Mouse (Mus musculus): ENCODE results near the gene Gnas. TPM values are rescaled to one million over a fixed set of nuclear protein-coding genes. Genes with fewer than 3 reads are reported as not detected.

Gnas gene
- total and polyA plus RNA-seq, 2 experiments: 201 to 417 TPM

DNA sequence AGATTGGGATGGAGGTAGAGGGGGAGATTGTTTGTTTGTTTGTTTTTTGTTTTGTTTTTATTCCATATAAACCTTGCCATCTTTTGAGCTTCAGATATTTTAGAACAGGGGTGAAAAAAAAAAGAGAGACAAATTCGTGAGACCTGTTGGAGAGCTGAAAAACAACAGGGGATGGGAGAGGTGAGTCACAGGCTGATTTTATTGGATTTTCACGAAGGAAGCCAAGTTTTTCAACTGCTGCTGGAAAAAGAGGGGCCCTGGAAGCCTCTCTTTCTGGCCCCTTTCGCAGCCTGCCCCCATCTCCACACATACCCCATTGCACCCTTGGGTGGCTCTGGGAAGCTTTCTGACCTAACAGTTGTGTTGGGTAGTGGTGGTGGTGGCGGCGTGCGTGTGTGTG, 22.3 kb upstream of the Gnas start:
- Histone ChIP-seq H3K9ac (ENCODE audit: low read depth, low read length) (no peak overlapping the region), H3K4me1 (ENCODE audit: control insufficient read depth, insufficient read depth, low read length) (no peaks in the 10 kb centered on the region), H3K36me3 (ENCODE audit: control insufficient read depth, insufficient read depth, low read length) (no peaks in the 10 kb centered on the region), H3K79me2 (ENCODE audit: control insufficient read depth, insufficient read depth, low read length) (no peaks in the 10 kb centered on the region), H3K4me3 (ENCODE audit: insufficient read depth, low read depth, low read length) (no peak overlapping the region), H3K27me3 (ENCODE audit: control insufficient read depth, insufficient read depth, low read length) (no peaks in the 10 kb centered on the region), H3K27ac (replicated peaks; ENCODE audit: insufficient read depth, low read depth, low read length) (no peak overlapping the region)
- WGBS: 66% methylated on average over 6 of the region's 6 CpGs
- TF ChIP-seq POLR2A (IDR thresholded peaks at IDR 0.05; ENCODE audit: extremely low read depth, insufficient read depth, low read length) (no peak), CTCF (IDR thresholded peaks at IDR 0.05; ENCODE audit: low read depth, low read length) (no peak)
- no peak for DNase-seq (ENCODE audit: extremely low read depth, low read depth, low spot score)

- no peaks in the 10 kb centered on the region for H3K4me1 ChIP-seq (ENCODE audit: control insufficient read depth, insufficient read depth, low read length)
- no peaks in the 10 kb centered on the region for H3K36me3 ChIP-seq (ENCODE audit: control insufficient read depth, insufficient read depth, low read length)
- no peak overlapping the region for H3K9ac ChIP-seq (ENCODE audit: low read depth, low read length)
- no peak for TF ChIP-seq POLR2A (IDR thresholded peaks at IDR 0.05; ENCODE audit: extremely low read depth, insufficient read depth, low read length)
- no peak for TF ChIP-seq CTCF (IDR thresholded peaks at IDR 0.05; ENCODE audit: low read depth, low read length)
- no peak for DNase-seq (ENCODE audit: extremely low read depth, low read depth, low spot score)
- H3K27me3 ChIP-seq (ENCODE audit: control insufficient read depth, insufficient read depth, low read length): no peaks in the 10 kb centered on the region
- H3K4me3 ChIP-seq (ENCODE audit: insufficient read depth, low read depth, low read length): no peak overlapping the region
- no peak overlapping the region for H3K27ac ChIP-seq (replicated peaks; ENCODE audit: insufficient read depth, low read depth, low read length)
- WGBS: 71% methylated on average over 5 of the region's 5 CpGs
- H3K79me2 ChIP-seq (ENCODE audit: control insufficient read depth, insufficient read depth, low read length): no peaks in the 10 kb centered on the region
Observed at GRCm38 (mm10) chr2:174263110-174263815, 20.9 kb upstream of the Gnas start.

DNA sequence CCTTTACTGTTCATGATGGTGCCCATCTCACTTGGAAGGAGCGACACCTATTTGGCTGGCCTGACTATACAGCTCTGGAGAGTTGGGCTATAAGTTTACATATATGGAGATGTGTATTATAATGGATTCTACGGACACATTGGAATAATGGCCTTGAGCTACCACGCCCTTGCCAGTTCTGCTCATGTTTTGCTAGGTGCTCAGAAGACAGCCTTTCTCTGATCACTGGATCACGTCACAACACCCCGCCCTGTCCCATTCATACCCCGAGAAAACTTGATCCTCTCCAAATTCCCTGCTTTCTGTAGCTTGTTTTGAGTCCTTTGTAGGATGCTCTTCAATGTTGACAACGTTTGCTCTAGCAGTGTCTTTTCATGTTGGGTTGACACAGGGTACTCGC, 19.9 kb upstream of the Gnas start:
- H3K4me1 ChIP-seq (ENCODE audit: control insufficient read depth, insufficient read depth, low read length): no peaks in the 10 kb centered on the region
- WGBS: 84% methylated on average over 8 of the region's 8 CpGs
- no peaks in the 10 kb centered on the region for H3K36me3 ChIP-seq (ENCODE audit: control insufficient read depth, insufficient read depth, low read length)
- no peak overlapping the region for H3K4me3 ChIP-seq (ENCODE audit: insufficient read depth, low read depth, low read length)
- DNase-seq (ENCODE audit: extremely low read depth, low read depth, low spot score): no peak
- H3K79me2 ChIP-seq (ENCODE audit: control insufficient read depth, insufficient read depth, low read length): no peaks in the 10 kb centered on the region
- no peaks in the 10 kb centered on the region for H3K27me3 ChIP-seq (ENCODE audit: control insufficient read depth, insufficient read depth, low read length)
- H3K9ac ChIP-seq (ENCODE audit: low read depth, low read length): no peak overlapping the region
- TF ChIP-seq POLR2A (IDR thresholded peaks at IDR 0.05; ENCODE audit: extremely low read depth, insufficient read depth, low read length): no peak
- no peak for TF ChIP-seq CTCF (IDR thresholded peaks at IDR 0.05; ENCODE audit: low read depth, low read length)
- H3K27ac ChIP-seq (replicated peaks; ENCODE audit: insufficient read depth, low read depth, low read length): no peak overlapping the region

- Histone ChIP-seq H3K27ac (replicated peaks; ENCODE audit: insufficient read depth, low read depth, low read length) (no peak overlapping the region), H3K27me3 (ENCODE audit: control insufficient read depth, insufficient read depth, low read length) (no peaks in the 10 kb centered on the region), H3K9ac (ENCODE audit: low read depth, low read length) (no peak overlapping the region), H3K36me3 (ENCODE audit: control insufficient read depth, insufficient read depth, low read length) (no peaks in the 10 kb centered on the region), H3K4me1 (ENCODE audit: control insufficient read depth, insufficient read depth, low read length) (no peaks in the 10 kb centered on the region), H3K79me2 (ENCODE audit: control insufficient read depth, insufficient read depth, low read length) (no peaks in the 10 kb centered on the region), H3K4me3 (ENCODE audit: insufficient read depth, low read depth, low read length) (no peak overlapping the region)
- TF ChIP-seq POLR2A (IDR thresholded peaks at IDR 0.05; ENCODE audit: extremely low read depth, insufficient read depth, low read length) (no peak), CTCF (IDR thresholded peaks at IDR 0.05; ENCODE audit: low read depth, low read length) (no peak)
- WGBS: 94% methylated on average over 7 of the region's 7 CpGs
- DNase-seq (ENCODE audit: extremely low read depth, low read depth, low spot score): no peak
Observed at GRCm38 (mm10) chr2:174270416-174270815, 13.7 kb upstream of the Gnas start.

GRCm38 (mm10) chr2:174271459-174271858, 12.7 kb upstream of the Gnas start:
- no peaks in the 10 kb centered on the region for H3K79me2 ChIP-seq (ENCODE audit: control insufficient read depth, insufficient read depth, low read length)
- no peaks in the 10 kb centered on the region for H3K4me1 ChIP-seq (ENCODE audit: control insufficient read depth, insufficient read depth, low read length)
- no peak overlapping the region for H3K27ac ChIP-seq (replicated peaks; ENCODE audit: insufficient read depth, low read depth, low read length)
- no peak overlapping the region for H3K4me3 ChIP-seq (ENCODE audit: insufficient read depth, low read depth, low read length)
- H3K27me3 ChIP-seq (ENCODE audit: control insufficient read depth, insufficient read depth, low read length): no peaks in the 10 kb centered on the region
- 93% methylated on average over 6 of the region's 6 CpGs for WGBS
- TF ChIP-seq CTCF (IDR thresholded peaks at IDR 0.05; ENCODE audit: low read depth, low read length) (no peak), POLR2A (IDR thresholded peaks at IDR 0.05; ENCODE audit: extremely low read depth, insufficient read depth, low read length) (no peak)
- no peaks in the 10 kb centered on the region for H3K36me3 ChIP-seq (ENCODE audit: control insufficient read depth, insufficient read depth, low read length)
- H3K9ac ChIP-seq (ENCODE audit: low read depth, low read length): no peak overlapping the region
- no peak for DNase-seq (ENCODE audit: extremely low read depth, low read depth, low spot score)

- WGBS: 93% methylated on average over 5 of the region's 5 CpGs
- H3K27ac ChIP-seq (replicated peaks; ENCODE audit: insufficient read depth, low read depth, low read length): no peak overlapping the region
- H3K79me2 ChIP-seq (ENCODE audit: control insufficient read depth, insufficient read depth, low read length): no peaks in the 10 kb centered on the region
- no peak overlapping the region for H3K9ac ChIP-seq (ENCODE audit: low read depth, low read length)
- DNase-seq (ENCODE audit: extremely low read depth, low read depth, low spot score): no peak
- H3K36me3 ChIP-seq (ENCODE audit: control insufficient read depth, insufficient read depth, low read length): no peaks in the 10 kb centered on the region
- no peaks in the 10 kb centered on the region for H3K4me1 ChIP-seq (ENCODE audit: control insufficient read depth, insufficient read depth, low read length)
- H3K4me3 ChIP-seq (ENCODE audit: insufficient read depth, low read depth, low read length): no peak overlapping the region
- TF ChIP-seq POLR2A (IDR thresholded peaks at IDR 0.05; ENCODE audit: extremely low read depth, insufficient read depth, low read length) (no peak), CTCF (IDR thresholded peaks at IDR 0.05; ENCODE audit: low read depth, low read length) (no peak)
- no peaks in the 10 kb centered on the region for H3K27me3 ChIP-seq (ENCODE audit: control insufficient read depth, insufficient read depth, low read length)
Observed at GRCm38 (mm10) chr2:174273131-174273530, 11.0 kb upstream of the Gnas start.
